Mouse (Mus musculus) hindbrain, embryonic 14.5 days (tissue): ENCODE data around the gene Pcsk6. TPM values are rescaled to one million over a fixed set of nuclear protein-coding genes. Genes with fewer than 3 reads are reported as not detected.
"Not testable (repeated sequence)": the region's sequence is repeated elsewhere in the genome, so short reads cannot be mapped to it uniquely, and the experiment has no call there.

Experiments
- ATAC-seq: fragments of 200-750 bp; cut with Nextera tagmentation; 2 replicates; pipeline ENCODE4 v1.8.0; 2017; ENCODE audit warnings: moderate number of reproducible peaks, mild to moderate bottlenecking, moderate TSS enrichment, moderate library complexity; ENCODE audit not compliant: low FRiP score
- DNase-seq: peaks from one replicate; pipeline ENCODE4 v3.0.0-alpha.2; 2015; ENCODE audit warnings: low spot score
- H3K27ac ChIP-seq: fragments of 300-500 bp; sonication (generic); 2 replicates; pipeline ENCODE4 v1.5.1; 2014; ENCODE audit warnings: mild to moderate bottlenecking, moderate library complexity
- H3K27me3 ChIP-seq: fragments of 300-500 bp; sonication (generic); 2 replicates; pipeline ENCODE4 v1.6.1; 2014; ENCODE audit warnings: mild to moderate bottlenecking, low read length, mixed read lengths; ENCODE audit not compliant: control insufficient read depth, insufficient read depth
- H3K36me3 ChIP-seq: fragments of 300-500 bp; sonication (generic); replicated peaks from 2 replicates; pipeline ENCODE4 v1.6.1; 2014; ENCODE audit not compliant: control insufficient read depth, insufficient read depth
- H3K4me1 ChIP-seq: fragments of 300-500 bp; sonication (generic); replicated peaks from 2 replicates; pipeline ENCODE4 v1.6.1; 2014; ENCODE audit warnings: antibody characterized with exemption, low read length, mixed read lengths; ENCODE audit not compliant: control insufficient read depth, insufficient read depth
- H3K4me2 ChIP-seq: fragments of 300-500 bp; sonication (generic); replicated peaks from 2 replicates; pipeline ENCODE4 v1.6.1; 2014; ENCODE audit warnings: mild to moderate bottlenecking, moderate library complexity
- H3K4me3 ChIP-seq: fragments of 300-500 bp; sonication (generic); replicated peaks from 2 replicates; pipeline ENCODE4 v1.5.1; 2014; ENCODE audit warnings: mild to moderate bottlenecking, low read length
- H3K9ac ChIP-seq: fragments of 300-500 bp; sonication (generic); 2 replicates; pipeline ENCODE4 v1.6.1; 2014
- H3K9me3 ChIP-seq: fragments of 300-500 bp; sonication (generic); 2 replicates; pipeline ENCODE4 v1.6.1; 2016; ENCODE audit warnings: low read length; ENCODE audit not compliant: control insufficient read depth
- whole genome bisulfite sequencing: fragments of 180-500 bp; shearing (Covaris S2); extraction: QIAGEN DNeasy Blood & Tissue Kit; methylation state at CpG from one replicate; pipeline ENCODE4 v1.1.7; 2014; 5-methylcytosine and 5-hydroxymethylcytosine counted together
- polyA plus RNA-seq: library from polyadenylated mRNA; unstranded; fragments of >200 nt; fragmentation: Nextera tagmentation; extraction: Ambion mirVana; gene quantifications from 2 replicates; pipeline ENCODE4 v1.2.1, GENCODE M21; 2014

The Pcsk6 gene
- 1.2 and 1.9 TPM in 2 replicates for polyA plus RNA-seq

DNA sequence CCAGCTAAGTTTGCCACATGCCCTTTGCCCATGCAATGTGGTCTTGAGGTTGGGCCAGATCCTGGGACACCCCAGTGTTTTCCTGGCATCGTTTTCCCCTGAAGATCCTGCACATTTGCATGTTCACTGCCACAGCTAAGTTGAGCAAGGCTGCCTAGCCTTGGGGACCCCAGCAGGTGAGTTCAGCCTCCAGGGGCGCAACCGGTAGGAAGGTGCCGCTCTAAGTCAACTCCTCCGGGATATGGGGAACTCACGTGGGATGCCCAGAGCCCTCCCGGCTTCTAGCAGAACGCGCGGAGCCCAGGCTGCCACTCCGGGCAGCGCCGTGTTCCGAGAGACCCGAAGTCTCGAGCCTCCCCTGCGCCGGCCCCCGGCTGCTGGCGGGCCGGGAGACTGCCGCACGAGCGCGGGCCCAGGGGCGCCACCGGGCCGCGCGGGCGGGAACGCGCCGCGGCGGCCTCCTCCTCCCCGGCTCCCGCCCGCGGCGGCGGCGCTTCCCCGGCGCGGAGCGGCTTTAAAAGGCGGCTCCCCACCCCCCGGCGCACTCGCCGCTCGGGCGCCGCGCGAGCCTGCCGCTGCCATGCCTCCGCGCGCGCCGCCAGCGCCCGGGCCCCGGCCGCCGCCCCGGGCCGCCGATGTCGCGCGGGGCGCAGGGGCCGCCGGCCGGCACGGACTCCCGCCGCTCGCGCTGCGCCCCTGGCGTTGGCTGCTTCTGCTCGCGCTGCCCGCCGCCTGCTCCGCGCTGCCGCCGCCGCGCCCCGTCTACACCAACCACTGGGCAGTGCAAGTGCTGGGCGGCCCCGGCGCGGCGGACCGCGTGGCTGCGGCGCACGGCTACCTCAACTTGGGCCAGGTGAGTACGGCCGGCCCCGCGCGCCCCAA, at the start of gene Pcsk6:
TSS of gene Pcsk6 (plus strand) at position 144 of the 882 bp plus-strand sequence.
- peaks cover 11% of the 10 kb centered on the region; the same call in 1 of the 2 replicates for H3K4me1 ChIP-seq
- H3K4me2 ChIP-seq: peak within 1 kb of the TSS; percentile 98
- WGBS: 0% methylated on average over 56 of the region's 111 CpGs
- DNase-seq (peak; percentile 58), ATAC-seq (peak; percentile 69)
- peaks cover 48% of the 10 kb centered on the region for H3K27me3 ChIP-seq
- peak within 1 kb of the TSS; percentile 60 for H3K4me3 ChIP-seq
- no peaks in the 10 kb centered on the region for H3K36me3 ChIP-seq
- no peak within 1 kb of the TSS for H3K27ac ChIP-seq
- H3K9ac ChIP-seq: peak within 1 kb of the TSS; percentile 60
- H3K9me3 ChIP-seq: no peaks in the 10 kb centered on the region

DNA sequence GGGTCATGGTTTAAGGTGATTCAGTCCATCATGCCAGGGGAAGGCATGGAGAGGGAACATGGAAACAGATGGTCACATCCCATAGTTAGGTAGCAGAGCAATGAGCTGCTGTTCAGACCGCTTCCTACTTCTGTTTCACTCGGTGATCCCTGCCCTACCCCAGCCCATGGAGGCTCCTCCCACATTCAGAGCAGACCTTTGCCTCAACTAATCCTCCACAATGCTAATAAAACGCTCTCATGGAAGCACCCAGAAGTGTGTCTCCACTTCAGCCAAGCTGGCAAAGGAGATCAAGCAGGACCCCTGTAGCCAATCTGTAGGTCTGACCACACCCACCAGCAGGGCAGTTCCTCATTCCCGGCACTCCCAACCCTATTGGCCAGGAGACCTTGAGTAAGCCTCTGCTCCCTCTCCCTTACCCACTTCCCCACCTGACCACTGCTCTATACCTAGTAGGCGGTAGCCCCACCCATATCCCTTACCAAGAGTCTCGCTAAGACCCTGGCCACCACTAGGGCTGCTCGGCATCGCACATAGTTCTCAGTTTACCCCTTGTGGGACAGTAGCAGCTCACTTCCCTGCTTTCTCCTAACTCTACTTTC, 47.8 kb upstream of the Pcsk6 start:
- Histone ChIP-seq H3K36me3 (no peaks in the 10 kb centered on the region), H3K4me2 (no peak overlapping the region), H3K9ac (no peak overlapping the region), H3K27ac (no peak overlapping the region), H3K27me3 (no peaks in the 10 kb centered on the region), H3K9me3 (peaks cover 2% of the 10 kb centered on the region; the same call in 1 of the 2 replicates), H3K4me1 (no peaks in the 10 kb centered on the region), H3K4me3 (no peak overlapping the region)
- 91% methylated on average over 8 of the region's 8 CpGs for WGBS
- no peak for ATAC-seq
- DNase-seq: no peak

DNA sequence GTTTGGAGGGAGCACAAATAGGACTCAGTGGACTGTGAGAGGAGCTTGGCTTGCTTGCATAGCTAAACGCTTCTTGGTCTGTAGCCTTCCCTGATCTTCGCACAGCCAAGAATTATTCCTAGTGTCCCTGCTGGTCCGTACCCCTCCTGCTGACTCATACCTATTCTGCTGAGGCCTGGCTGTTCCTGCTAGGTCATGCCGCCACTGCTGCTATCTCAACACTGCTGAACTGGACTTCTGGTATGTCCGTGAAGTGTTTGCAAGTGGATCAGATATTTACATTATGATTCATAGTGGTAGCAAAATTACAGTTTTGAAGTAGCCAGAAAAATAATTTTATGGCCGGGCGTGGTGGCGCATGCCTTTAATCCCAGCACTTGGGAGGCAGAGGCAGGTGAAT, 44.0 kb upstream of the Pcsk6 start:
- 96% methylated on average over 8 of the region's 8 CpGs for WGBS
- H3K4me2 ChIP-seq: no peak overlapping the region
- H3K9me3 ChIP-seq: peaks cover 2% of the 10 kb centered on the region; the same call in 1 of the 2 replicates
- H3K36me3 ChIP-seq: no peaks in the 10 kb centered on the region
- no peak overlapping the region for H3K27ac ChIP-seq
- H3K4me1 ChIP-seq: no peaks in the 10 kb centered on the region
- H3K27me3 ChIP-seq: no peaks in the 10 kb centered on the region
- no peak overlapping the region for H3K4me3 ChIP-seq
- H3K9ac ChIP-seq: no peak overlapping the region
- no peak for DNase-seq
- ATAC-seq: no peak

DNA sequence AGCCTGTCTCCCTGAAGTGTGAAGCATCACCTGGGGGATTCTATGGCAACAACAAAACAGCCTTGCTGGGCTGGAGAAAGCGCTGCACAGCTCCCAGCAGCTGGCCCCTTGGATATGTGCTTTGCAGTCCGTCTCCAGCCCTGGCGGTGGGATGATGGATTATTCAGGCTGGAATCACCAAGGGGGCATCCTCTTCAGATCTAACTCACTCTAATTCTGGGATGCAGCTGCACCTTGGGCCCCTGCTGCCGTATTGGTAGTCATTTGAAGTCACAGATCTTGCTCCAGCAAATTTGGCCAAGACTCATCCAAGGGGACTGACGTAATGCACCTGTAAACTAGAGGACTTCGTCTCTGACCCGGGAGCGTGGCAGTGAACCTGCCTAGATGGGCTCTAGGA, 41.1 kb upstream of the Pcsk6 start:
- no peak for DNase-seq

DNA sequence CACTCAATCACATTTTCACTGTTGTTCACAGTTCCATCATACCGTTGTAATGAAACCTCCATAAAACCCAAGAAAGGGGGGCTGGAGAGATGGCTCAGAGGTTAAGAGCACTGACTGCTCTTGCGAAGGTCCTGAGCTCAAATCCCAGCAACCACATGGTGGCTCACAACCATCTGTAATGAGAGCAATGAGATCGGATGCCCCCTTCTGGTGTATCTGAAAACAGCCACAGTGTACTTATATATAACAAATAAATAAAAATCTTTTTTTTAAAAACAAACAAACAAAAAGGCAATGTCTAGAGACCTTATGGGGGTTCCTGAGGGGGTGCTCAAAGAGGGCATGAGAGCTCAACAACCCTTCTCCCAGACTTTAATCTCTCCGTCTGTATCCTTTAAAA, 39.6 kb upstream of the Pcsk6 start:
- H3K9ac ChIP-seq: not testable (repeated sequence)

More for the DNA sequence above, 41.1 kb upstream of the Pcsk6 start:
- no peaks in the 10 kb centered on the region for H3K4me1 ChIP-seq
- H3K27me3 ChIP-seq: no peaks in the 10 kb centered on the region
- peaks cover 2% of the 10 kb centered on the region; the same call in 1 of the 2 replicates for H3K9me3 ChIP-seq
- H3K9ac ChIP-seq: no peak overlapping the region
- no peak for ATAC-seq
- H3K27ac ChIP-seq: no peak overlapping the region
- no peaks in the 10 kb centered on the region for H3K36me3 ChIP-seq
- H3K4me3 ChIP-seq: no peak overlapping the region
- H3K4me2 ChIP-seq: no peak overlapping the region
- WGBS: 21% methylated on average over 8 of the region's 8 CpGs

DNA sequence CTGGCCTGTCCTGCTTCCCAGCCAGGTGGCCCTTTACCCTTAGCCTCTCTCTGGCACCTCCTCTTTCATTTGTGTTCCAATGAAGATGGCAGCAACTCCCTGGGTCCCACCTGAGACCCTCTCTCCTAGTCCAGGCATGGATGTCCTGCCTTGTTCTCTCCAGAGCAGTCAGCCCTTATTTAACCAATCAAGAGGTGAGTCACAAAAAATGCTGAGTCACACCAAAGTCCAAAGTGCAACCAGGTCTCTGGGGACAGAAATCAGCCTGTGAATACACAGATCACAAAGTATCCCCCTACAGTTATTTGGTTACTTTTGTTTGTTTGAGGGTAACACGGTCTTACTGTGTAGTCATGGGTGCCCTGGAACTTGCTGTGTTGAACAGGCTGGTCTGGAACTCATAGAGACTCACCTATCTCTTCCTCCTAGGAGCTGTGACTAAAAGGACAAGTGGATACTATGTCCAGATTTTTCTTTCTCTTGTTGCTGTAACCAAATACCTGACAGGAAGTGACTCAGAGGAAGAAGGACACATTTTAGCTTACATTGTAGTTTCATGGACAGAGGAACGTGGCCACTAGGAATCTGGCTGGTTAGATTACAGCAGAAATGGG, 38.9 kb upstream of the Pcsk6 start:
- Histone ChIP-seq H3K27ac (no peak overlapping the region), H3K9ac (no peak overlapping the region), H3K4me3 (no peak overlapping the region), H3K27me3 (no peaks in the 10 kb centered on the region), H3K4me2 (no peak overlapping the region), H3K36me3 (no peaks in the 10 kb centered on the region), H3K4me1 (no peaks in the 10 kb centered on the region), H3K9me3 (no peaks in the 10 kb centered on the region)
- WGBS: 89% methylated on average over 2 of the region's 2 CpGs
- DNase-seq (no peak), ATAC-seq (no peak)

More for the DNA sequence above, 39.6 kb upstream of the Pcsk6 start:
- not testable (repeated sequence) for H3K4me1 ChIP-seq, DNase-seq, H3K27me3 ChIP-seq, ATAC-seq, H3K27ac ChIP-seq, H3K4me2 ChIP-seq, H3K4me3 ChIP-seq, H3K36me3 ChIP-seq, H3K9me3 ChIP-seq
- WGBS: 82% methylated on average over 4 of the region's 4 CpGs

DNA sequence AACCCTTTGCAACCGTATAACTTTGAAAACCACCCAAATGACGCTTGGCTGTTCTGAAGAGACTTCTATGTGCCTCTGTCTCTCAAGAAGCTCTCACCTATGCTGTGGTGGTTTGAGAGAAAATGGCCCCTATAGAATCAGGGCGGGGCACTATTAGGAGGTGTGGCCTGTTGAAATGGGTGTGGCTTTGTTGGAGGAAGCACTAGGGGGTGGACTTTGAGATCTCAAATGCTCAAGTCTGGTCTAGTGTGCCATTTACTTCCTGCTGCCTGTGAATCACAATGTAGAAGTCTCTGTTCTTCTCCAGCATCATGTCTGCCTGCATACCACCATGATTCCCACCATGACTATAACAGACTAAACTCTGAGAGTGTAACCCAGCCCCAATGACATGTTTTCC, 21.8 kb upstream of the Pcsk6 start:
- WGBS: 97% methylated on average over 3 of the region's 3 CpGs
- H3K4me3 ChIP-seq: no peak overlapping the region
- H3K9ac ChIP-seq: no peak overlapping the region
- H3K9me3 ChIP-seq: peaks cover 10% of the 10 kb centered on the region; the same call in 1 of the 2 replicates
- no peaks in the 10 kb centered on the region for H3K27me3 ChIP-seq
- H3K36me3 ChIP-seq: no peaks in the 10 kb centered on the region
- no peak for DNase-seq
- ATAC-seq: no peak
- no peak overlapping the region for H3K4me2 ChIP-seq
- H3K27ac ChIP-seq: no peak overlapping the region
- no peaks in the 10 kb centered on the region for H3K4me1 ChIP-seq

DNA sequence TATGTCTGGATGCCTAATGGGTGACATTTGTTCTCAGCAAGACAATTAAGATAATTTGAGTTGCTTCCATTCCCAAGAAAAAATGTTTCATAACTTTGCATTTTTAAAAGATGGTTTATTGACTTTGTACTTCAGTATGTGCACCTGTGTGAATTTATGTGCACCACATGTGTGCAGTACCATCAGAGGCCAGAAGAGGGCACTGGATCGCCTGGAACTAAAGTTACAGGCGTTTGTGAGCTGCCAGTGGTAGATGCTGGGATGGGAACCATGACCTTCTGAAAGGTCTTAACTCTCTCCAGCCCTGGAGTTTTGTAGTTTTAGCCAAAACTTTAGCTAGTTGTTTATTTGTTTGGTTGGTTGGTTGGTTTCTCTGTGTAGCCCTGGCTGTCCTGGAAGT, 18.3 kb upstream of the Pcsk6 start:
- Histone ChIP-seq H3K4me1 (no peaks in the 10 kb centered on the region), H3K27me3 (no peaks in the 10 kb centered on the region), H3K36me3 (no peaks in the 10 kb centered on the region), H3K4me3 (no peak overlapping the region), H3K9me3 (peaks cover 10% of the 10 kb centered on the region; the same call in 1 of the 2 replicates), H3K27ac (no peak overlapping the region), H3K4me2 (no peak overlapping the region), H3K9ac (no peak overlapping the region)
- DNase-seq (no peak), ATAC-seq (no peak)
- 65% methylated on average over 2 of the region's 2 CpGs for WGBS

DNA sequence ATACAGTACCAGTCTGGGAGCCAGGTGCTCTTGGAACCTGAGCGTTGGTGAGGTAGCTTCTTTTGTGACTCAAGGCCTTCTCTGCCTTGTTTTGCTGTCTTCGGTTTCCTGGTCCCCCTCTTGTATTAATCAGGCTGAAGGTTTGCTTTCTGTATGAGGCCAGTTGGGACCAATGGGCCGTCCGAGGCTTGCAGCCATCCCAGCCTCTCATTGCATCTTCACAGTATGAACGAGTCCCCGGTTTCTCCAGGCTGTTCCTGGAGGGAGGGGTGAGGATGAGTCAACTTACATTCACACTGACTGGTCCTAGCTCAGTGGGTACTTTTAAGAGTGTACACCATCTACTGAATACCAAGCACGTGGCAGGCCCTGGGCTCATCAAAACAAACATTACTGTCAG, 553 bp upstream of the Pcsk6 start:
- H3K4me2 ChIP-seq: no peak overlapping the region
- ATAC-seq: no peak
- H3K4me3 ChIP-seq: peak overlapping the region; percentile 60; the same call in 1 of the 2 replicates

More for the DNA sequence above, 553 bp upstream of the Pcsk6 start:
- no peak overlapping the region for H3K27ac ChIP-seq
- H3K9ac ChIP-seq: no peak overlapping the region
- H3K36me3 ChIP-seq: no peaks in the 10 kb centered on the region
- WGBS: 64% methylated on average over 7 of the region's 7 CpGs
- H3K27me3 ChIP-seq: peaks cover 44% of the 10 kb centered on the region
- peaks cover 11% of the 10 kb centered on the region; the same call in 1 of the 2 replicates for H3K4me1 ChIP-seq
- no peak for DNase-seq
- H3K9me3 ChIP-seq: no peaks in the 10 kb centered on the region
